Mouse (Mus musculus) thymus, adult 2 months (tissue): ENCODE results near the gene Depdc5. TPM values are rescaled to one million over a fixed set of nuclear protein-coding genes. Genes with fewer than 3 reads are reported as not detected.
"Not testable (repeated sequence)": the region's sequence is repeated elsewhere in the genome, so short reads cannot be mapped to it uniquely, and the experiment has no call there.

Experiments
- DNase-seq: peaks from one replicate; pipeline ENCODE4 v3.0.0; 2021
- H3K27ac ChIP-seq: fragments of 200-500 bp; 2 replicates; pipeline ENCODE4 v1.5.1; 2012; ENCODE audit warnings: low read length, control low read depth; ENCODE audit not compliant: control insufficient read depth, insufficient read depth
- H3K27me3 ChIP-seq: fragments of 200-500 bp; 2 replicates; pipeline ENCODE4 v1.6.1; 2012; ENCODE audit warnings: mild to moderate bottlenecking, low read length, moderate library complexity, mixed read lengths; ENCODE audit not compliant: control insufficient read depth, insufficient read depth
- H3K36me3 ChIP-seq: fragments of 200-500 bp; 2 replicates; pipeline ENCODE4 v1.6.1; 2012; ENCODE audit warnings: mild to moderate bottlenecking, low read length, moderate library complexity; ENCODE audit not compliant: control insufficient read depth, insufficient read depth
- H3K4me1 ChIP-seq: fragments of 200-500 bp; replicated peaks from 2 replicates; pipeline ENCODE4 v1.6.1; 2012; ENCODE audit warnings: low read length; ENCODE audit not compliant: control insufficient read depth, insufficient read depth
- H3K4me3 ChIP-seq: fragments of 200-500 bp; 2 replicates; pipeline ENCODE4 v1.5.1; 2012; ENCODE audit warnings: mild to moderate bottlenecking, low read length, control low read depth, moderate library complexity; ENCODE audit not compliant: control insufficient read depth, insufficient read depth
- CTCF ChIP-seq: fragments of 200-500 bp; IDR thresholded peaks from 2 replicates; pipeline ENCODE4 v1.5.1; 2012; ENCODE audit warnings: mild to moderate bottlenecking, control low read depth, low read length, moderate library complexity, borderline replicate concordance; ENCODE audit not compliant: control insufficient read depth, poor library complexity, insufficient read depth; ENCODE audit errors: extremely low read depth
- POLR2A ChIP-seq: fragments of 200-500 bp; IDR thresholded peaks from 2 replicates; pipeline ENCODE4 v1.6.1; 2012; ENCODE audit warnings: mild to moderate bottlenecking, low read length, control low read depth, moderate library complexity; ENCODE audit not compliant: control insufficient read depth, poor library complexity, insufficient read depth; ENCODE audit errors: extremely low read depth
- WGBS: fragments of 180-500 bp; shearing (Covaris S2); methylation state at CpG from one replicate; pipeline ENCODE4 v1.1.7; 2018; 5-methylcytosine and 5-hydroxymethylcytosine counted together
- polyA plus RNA-seq: library from polyadenylated mRNA; depleted of rRNA; stranded (reverse); fragments of >200 nt; gene quantifications from 2 replicates; pipeline ENCODE4 v1.2.3, GENCODE M21; 2012

The Depdc5 gene
- polyA plus RNA-seq, 1 experiment: 25.1 TPM

GRCm38 (mm10) chr5:32872346-32872745, 8.8 kb downstream of the Depdc5 start:
- 95% methylated on average over 5 of the region's 5 CpGs for WGBS
- H3K4me3 ChIP-seq: no peak overlapping the region
- H3K4me1 ChIP-seq: no peaks in the 10 kb centered on the region
- H3K27me3 ChIP-seq: no peaks in the 10 kb centered on the region
- no peak for TF ChIP-seq CTCF
- no peak for TF ChIP-seq POLR2A
- H3K27ac ChIP-seq: no peak overlapping the region
- no peak for DNase-seq
- H3K36me3 ChIP-seq: peaks cover 22% of the 10 kb centered on the region

- 87% methylated on average over 3 of the region's 3 CpGs for WGBS
- H3K27ac ChIP-seq: no peak overlapping the region
- no peak overlapping the region for H3K4me3 ChIP-seq
- no peaks in the 10 kb centered on the region for H3K27me3 ChIP-seq
- TF ChIP-seq CTCF (no peak), POLR2A (no peak)
- H3K4me1 ChIP-seq: no peaks in the 10 kb centered on the region
- H3K36me3 ChIP-seq: peaks cover 18% of the 10 kb centered on the region
- no peak for DNase-seq
Measured at GRCm38 (mm10) chr5:32886739-32887138, 23.2 kb downstream of the Depdc5 start.

- Histone ChIP-seq H3K4me3 (no peak overlapping the region), H3K36me3 (peaks cover 26% of the 10 kb centered on the region), H3K4me1 (no peaks in the 10 kb centered on the region), H3K27ac (no peak overlapping the region), H3K27me3 (no peaks in the 10 kb centered on the region)
- 96% methylated on average over 1 of the region's 1 CpGs for WGBS
- no peak for DNase-seq
- no peak for TF ChIP-seq CTCF
- TF ChIP-seq POLR2A: no peak
Measured at GRCm38 (mm10) chr5:32907496-32907895, 44.0 kb downstream of the Depdc5 start.

- DNase-seq: no peak
- WGBS: 88% methylated on average over 3 of the region's 3 CpGs
- H3K4me3 ChIP-seq: no peak overlapping the region
- no peak overlapping the region for H3K27ac ChIP-seq
- TF ChIP-seq POLR2A: no peak
- no peak for TF ChIP-seq CTCF
- no peaks in the 10 kb centered on the region for H3K27me3 ChIP-seq
- H3K4me1 ChIP-seq: no peaks in the 10 kb centered on the region
- H3K36me3 ChIP-seq: peaks cover 22% of the 10 kb centered on the region
Measured at GRCm38 (mm10) chr5:32914071-32914470, 50.6 kb downstream of the Depdc5 start.

GRCm38 (mm10) chr5:32919281-32919680, 55.8 kb downstream of the Depdc5 start:
- H3K36me3 ChIP-seq: peaks cover 28% of the 10 kb centered on the region
- not testable (repeated sequence) for H3K4me1 ChIP-seq, H3K27ac ChIP-seq, H3K27me3 ChIP-seq, H3K4me3 ChIP-seq, DNase-seq
- WGBS: 96% methylated on average over 2 of the region's 2 CpGs

GRCm38 (mm10) chr5:32922906-32923305, 59.4 kb downstream of the Depdc5 start:
- Histone ChIP-seq H3K27ac (no peak overlapping the region), H3K4me1 (no peaks in the 10 kb centered on the region), H3K36me3 (peaks cover 43% of the 10 kb centered on the region), H3K27me3 (no peaks in the 10 kb centered on the region), H3K4me3 (no peak overlapping the region)
- no peak for DNase-seq
- TF ChIP-seq CTCF (no peak), POLR2A (no peak)
- WGBS: 96% methylated on average over 4 of the region's 4 CpGs

- Histone ChIP-seq H3K27ac (no peak overlapping the region), H3K4me1 (no peaks in the 10 kb centered on the region), H3K36me3 (peaks cover 40% of the 10 kb centered on the region), H3K4me3 (no peak overlapping the region), H3K27me3 (no peaks in the 10 kb centered on the region)
- TF ChIP-seq POLR2A: no peak
- TF ChIP-seq CTCF: no peak
- DNase-seq: no peak
- 73% methylated on average over 2 of the region's 2 CpGs for WGBS
Measured at GRCm38 (mm10) chr5:32930761-32931160, 67.3 kb downstream of the Depdc5 start.

- no peak for TF ChIP-seq CTCF
- TF ChIP-seq POLR2A: no peak
- Histone ChIP-seq H3K27me3 (no peaks in the 10 kb centered on the region), H3K36me3 (peaks cover 13% of the 10 kb centered on the region), H3K27ac (no peak overlapping the region), H3K4me1 (no peaks in the 10 kb centered on the region), H3K4me3 (no peak overlapping the region)
- whole genome bisulfite sequencing: 63% methylated on average over 2 of the region's 2 CpGs
- DNase-seq: peak; percentile 43
Measured at GRCm38 (mm10) chr5:32934654-32935053, 71.2 kb downstream of the Depdc5 start.
